Mouse (Mus musculus) T-helper 17 cell (primary cell): ENCODE measurements at regions not wholly inside any gene's neighbourhood (a gene's known extent, or its start where the extent isn't known, plus 50 kb on each side); places are given as distances from the start of the nearest gene placed in this dataset.

Source experiments
- in situ Hi-C, 2 experiments: fragments of 300-600 bp; cut with MboI, MseI; formaldehyde crosslinking; loops; 1 replicate in 1 of 2; 2 replicates in 1 of 2; pipeline ENCODE4 v1.15.1; 2025; ENCODE audit warnings: high pct_unique_total_duplicates in 2 of 2

DNA sequence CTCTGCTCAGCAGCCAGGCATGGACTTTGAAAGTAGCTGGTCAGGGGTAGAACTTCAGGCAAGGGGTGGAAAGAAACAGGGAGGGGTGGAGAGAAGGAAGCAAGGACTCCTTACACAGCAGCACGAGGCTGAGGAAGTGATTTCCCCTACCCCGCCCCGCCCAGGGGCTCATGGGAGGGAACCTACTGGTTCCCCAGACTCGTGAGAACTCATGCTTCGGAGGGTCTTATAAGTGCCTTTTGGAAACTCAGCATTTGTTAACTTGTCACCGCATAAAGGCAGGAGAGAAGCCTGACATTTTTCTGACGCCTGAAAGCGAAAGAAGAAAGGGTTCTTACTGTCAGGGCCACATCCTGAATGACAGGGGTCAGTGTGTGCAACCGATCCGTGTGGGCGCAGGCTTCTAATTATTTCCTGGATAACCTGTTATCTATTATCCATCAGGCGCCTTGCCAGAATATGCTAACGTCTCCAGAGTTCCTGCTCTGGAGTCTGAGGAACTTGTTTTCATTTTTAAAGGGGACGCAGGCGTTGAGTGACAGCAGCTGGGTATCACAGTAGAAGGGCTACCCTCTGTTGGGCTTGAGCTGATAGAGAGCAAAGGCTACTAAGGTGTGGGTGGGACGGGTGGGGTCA, 98.2 kb upstream of the Max start:
- in situ Hi-C loops = no loop called here

DNA sequence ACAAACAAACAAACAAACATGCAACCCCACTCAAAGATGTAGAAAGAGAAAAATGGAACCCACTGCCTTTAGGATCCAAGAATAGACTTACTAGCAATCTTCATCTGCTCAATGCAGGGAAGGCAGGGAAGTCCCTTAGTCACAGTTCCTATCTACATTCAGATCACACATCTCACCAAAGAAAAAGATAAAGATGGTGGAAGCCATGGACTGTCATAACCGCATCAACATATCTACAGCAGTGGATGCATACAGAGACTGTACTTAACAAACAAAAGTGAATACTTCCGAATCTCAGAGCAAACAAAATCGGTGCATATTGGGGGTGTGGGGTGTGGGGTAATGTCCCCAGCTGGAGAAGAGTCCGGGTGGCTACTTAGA, 97.7 kb upstream of the Max start:
- in situ Hi-C loops = loop anchor here (5.0 to 10.0 kb wide), 2 partner anchors 88 to 175 kb away; partner anchors contain the start of gene Fut8 (in 2 of the 2)

DNA sequence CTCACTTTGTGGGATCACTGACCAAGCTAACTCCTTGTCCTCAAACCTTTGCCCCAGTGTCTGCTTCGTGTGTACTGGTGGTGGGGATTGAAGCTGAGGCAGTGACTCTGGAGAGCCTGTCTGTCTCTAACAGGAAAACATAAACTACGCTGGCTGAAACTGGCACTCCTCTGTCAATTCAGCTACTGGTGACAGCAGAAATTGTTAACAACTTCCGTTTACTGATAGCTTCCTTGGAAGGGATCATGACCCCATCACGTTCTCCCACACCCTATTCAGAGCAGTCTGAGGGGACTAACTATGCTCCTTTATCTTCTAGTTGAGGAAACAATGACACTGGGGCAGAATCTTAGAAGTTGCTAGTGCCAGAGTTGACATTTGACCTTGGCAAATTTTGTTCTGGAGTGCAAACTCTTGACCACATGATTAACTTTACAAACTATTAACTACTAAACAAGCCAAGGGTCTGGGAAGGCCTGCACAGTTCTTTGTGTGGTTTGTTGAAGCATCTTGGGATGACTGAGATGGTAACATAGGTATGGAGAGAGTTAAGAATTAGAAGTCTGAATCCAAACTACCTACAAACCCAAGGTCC, 96.7 kb upstream of the Max start:
- in situ Hi-C loops = loop anchor here (5.0 to 10.0 kb wide), 2 partner anchors 89 to 176 kb away; partner anchors contain the start of gene Fut8 (in 2 of the 2)

DNA sequence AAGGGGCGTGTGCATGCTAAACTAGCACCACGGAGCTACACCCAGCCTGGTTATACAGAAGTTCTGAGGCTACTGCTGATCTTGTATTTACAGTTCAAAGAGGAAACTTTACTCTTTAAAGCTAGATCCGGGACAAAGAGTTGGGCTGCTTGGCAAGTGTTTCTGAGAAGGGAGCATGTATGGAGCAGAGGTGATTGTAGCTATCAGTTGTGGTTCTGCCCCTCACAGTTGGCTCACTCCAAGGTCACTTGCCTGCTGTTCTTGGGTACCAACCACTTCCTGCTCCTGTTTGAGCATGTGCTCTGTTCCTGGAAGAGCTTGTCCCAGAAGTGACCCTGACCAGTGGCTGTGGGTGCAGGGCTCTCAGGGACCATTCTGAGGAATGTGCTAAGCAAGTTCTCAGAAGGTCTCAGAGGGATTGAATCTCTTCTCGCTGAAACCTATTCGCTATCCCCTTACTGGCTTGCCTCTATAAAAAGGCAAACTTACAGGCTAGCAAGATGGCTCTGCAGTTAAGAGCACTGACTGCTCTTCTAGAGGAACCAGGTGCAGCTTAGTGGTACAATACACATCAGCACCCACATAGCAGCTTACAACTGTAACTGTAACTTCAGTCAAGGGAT, 94.9 kb upstream of the Max start:
- in situ Hi-C loops = loop anchor here (5.0 to 10.0 kb wide), 2 partner anchors 90 to 178 kb away; partner anchors contain the start of gene Fut8 (in 2 of the 2)

DNA sequence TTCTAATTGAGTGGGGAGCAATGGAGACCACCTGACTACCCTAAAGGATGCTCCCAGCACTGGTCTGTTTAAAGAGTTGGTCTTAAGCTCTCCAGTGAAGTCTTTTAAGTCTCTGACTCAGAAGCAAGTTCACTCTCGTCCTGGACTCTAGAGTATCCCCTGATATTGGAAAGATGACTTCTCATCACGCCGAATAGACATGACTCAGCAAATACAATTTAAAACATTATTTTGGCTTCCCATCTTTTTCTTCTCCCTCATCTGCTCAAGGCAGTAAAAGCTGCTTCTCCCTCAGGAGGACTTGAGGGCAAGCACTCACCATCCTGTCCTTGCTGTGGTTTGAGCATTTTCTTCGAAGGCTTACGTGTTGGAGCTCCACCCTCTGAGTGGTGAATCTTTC, 92.7 kb upstream of the Max start:
- in situ Hi-C loops = loop anchor here (5.0 to 10.0 kb wide), 2 partner anchors 93 to 180 kb away; partner anchors contain the start of gene Fut8 (in 2 of the 2)

DNA sequence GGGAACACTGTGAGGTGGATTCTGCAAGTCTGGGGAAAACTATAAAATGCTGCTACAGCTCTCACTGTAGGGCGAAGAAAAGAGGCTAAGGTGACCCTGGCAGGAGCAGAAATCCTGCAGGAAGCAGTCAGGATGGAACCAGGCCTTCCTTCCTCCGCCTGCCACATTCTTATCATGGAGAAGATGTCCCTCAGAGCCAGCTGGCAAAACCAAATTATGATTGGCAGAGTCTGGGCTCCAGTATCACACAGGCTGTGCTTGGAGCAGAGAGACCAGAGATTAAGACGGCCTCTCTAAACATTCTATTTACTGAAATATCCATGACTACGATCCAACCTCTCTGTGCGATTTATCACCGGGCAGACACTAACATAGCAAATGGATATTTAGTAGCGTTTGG, 92.2 kb upstream of the Max start:
- in situ Hi-C loops = loop anchor here (10.0 kb wide), 1 partner anchor 181 kb away; the partner anchor contains the start of gene Fut8 (in 2 of the 2)

DNA sequence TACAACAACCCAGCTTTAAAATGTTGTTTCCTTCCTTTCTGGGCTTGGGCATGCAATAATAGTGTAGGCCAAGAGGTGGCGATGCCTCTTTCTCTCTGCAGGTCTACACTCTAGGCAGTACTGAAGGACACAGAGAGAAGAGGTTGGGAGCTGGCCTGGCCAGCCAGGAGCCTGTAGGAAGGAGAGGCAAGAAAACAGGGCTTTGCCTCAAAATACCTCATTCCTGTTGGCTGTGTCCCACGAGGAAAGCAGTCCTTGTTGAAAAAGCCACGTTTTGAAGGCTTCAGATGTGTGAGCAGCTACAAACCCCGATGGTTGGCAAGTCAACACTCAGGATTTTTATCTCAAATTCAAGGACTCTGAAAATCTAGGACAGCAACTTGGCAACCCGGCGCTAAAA, 90.9 kb upstream of the Max start:
- in situ Hi-C loops = loop anchor here (10.0 kb wide), 1 partner anchor 182 kb away; the partner anchor contains the start of gene Fut8 (in 2 of the 2)

DNA sequence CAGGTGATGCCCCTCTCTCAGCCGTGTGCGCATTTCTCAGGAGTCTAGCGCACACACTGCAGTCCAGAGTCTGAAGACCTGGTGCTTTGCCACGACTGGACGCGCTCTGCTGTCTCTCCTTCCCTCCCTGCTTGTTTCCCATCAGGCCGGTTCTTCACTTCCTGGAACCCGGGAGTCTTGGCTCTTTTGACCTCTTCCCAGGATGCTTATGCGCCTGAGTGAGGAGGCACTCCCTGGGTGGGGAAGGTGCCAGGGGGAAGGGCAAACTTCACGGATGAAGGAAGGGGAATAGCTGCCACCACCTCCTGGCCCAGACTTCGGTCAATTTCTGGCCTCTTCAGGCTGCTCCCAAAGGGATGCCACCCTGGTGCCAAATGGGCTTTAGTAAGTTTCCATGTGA, 86.4 kb upstream of the Max start:
- in situ Hi-C loops = loop anchor here in 1 of 2 experiments (25.0 kb wide), 1 partner anchor 1189 kb away; the partner anchor contains the start of gene Gphn

DNA sequence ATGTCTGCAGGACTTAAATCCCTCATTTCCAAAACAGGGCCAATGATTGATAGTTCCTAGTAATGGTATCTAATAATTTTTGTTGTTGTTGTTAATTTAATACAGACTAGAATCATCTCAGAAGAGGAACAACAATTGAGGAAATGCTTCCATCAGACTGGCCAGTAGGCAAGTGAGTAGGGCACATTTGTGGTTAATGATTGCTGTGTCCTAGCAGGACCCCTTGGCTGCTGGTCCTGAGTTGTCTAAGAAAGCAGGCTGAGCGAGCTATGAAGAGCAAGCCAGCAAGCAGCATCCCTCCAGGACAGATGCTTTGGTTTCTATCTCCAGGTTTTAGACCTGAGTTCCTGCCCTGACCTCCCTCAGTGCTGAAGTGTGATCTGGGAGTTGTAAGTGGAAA, 85.3 kb upstream of the Max start:
- in situ Hi-C loops = loop anchor here in 1 of 2 experiments (25.0 kb wide), 1 partner anchor 1190 kb away; the partner anchor contains the start of gene Gphn

DNA sequence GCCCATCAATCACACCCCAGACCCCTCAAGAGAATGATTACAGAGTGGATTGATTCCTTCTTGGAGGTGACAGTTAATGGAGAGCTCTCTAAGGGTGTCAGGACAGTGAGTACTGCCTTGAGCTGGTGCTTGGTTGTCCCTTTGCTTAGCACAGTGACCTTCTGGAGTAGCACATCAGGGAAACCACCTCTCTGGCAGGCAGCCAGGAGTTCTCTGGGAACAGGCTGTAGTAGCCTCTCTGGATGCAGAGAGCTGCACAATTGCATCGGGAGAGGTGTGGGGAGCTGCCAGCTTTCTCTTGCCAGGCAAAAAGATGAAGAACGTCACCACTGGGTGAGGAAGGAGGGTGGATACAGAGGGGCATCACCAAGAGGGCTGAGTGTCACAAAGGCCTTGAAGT, 84.0 kb upstream of the Max start:
- in situ Hi-C loops = loop anchor here in 1 of 2 experiments (25.0 kb wide), 1 partner anchor 1191 kb away; the partner anchor contains the start of gene Gphn

DNA sequence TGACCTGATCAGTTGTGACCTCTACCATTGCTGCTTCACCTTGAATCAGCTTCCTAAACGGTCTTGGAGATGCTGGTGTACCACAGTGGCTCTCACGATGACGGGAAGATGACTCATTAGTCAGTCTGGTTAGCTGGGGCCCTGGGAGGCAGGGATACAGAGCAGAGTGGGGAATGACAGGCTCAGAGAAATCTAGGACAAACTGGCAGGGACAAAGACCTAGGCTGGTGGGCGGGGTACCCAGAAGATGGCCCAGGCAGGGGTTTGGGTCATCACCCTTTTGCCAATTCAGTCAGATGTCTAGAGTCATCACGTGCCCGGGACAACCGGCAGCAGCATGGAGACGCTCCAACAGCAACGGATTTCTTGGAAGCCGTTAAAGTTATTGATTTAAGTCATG, 83.4 kb upstream of the Max start:
- in situ Hi-C loops = loop anchor here in 1 of 2 experiments (25.0 kb wide), 1 partner anchor 1192 kb away; the partner anchor contains the start of gene Gphn

DNA sequence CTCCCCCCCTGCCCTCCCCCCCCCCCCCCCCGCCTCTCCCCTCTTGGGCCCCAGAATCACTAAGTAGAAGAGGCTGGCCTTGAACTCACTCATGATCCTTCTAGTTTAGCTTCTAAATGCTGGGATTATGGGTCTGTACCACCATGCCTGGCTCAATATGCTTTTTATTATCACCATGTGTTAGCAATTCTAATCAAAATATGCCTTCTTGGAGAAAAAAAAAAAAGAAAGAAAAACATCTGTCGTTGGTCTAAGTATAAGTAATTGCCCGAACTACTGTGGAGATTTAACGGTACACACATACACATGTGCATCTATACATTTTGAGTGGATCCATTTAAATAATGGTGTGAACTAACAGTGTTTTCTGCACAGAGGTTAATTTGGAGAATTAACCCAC, 80.4 kb upstream of the Max start:
- in situ Hi-C loops = loop anchor here in 1 of 2 experiments (25.0 kb wide), 1 partner anchor 1195 kb away; the partner anchor contains the start of gene Gphn

DNA sequence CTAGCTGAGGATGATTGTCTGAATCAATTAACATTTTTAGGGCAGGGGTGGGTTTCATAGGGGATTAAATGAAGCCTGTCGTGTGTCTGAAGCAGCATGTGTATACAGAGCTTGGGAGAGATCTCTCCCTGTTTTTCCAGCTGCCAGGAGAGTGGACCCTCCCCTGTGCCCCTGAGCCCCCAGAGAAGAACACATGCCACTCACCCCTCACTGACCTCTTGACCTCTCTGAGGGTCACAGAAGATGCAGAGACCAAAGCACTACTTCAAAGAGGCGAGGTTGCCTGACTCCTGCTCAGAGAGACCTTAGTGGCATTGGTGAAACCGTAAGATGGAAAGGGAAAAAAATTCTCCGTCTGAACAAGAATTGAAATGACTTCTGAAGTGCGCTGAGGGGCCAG, 79.1 kb upstream of the Max start:
- in situ Hi-C loops = loop anchor here in 1 of 2 experiments (25.0 kb wide), 1 partner anchor 1196 kb away; the partner anchor contains the start of gene Gphn

DNA sequence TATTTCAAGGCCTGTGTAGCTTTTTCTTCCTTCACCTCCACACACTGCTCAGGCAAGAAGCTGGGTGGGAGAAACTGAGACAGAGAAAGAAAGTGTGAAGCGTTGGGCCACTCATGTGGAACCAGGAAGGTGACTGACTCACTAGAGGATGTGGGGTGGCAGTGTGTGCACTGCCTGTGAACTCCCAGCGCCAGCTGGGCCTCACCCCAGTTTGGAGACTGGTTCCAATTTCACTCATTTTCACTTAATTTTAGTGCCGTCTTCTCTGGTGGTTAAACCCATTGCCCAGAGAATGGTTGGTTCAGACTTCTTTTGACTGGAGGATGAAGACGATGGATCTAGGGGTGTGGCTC, 77.9 kb upstream of the Max start:
- in situ Hi-C loops = loop anchor here in 1 of 2 experiments (10.0 to 25.0 kb wide), 2 partner anchors 1045 to 1197 kb away; partner anchors contain the start of gene Gphn

DNA sequence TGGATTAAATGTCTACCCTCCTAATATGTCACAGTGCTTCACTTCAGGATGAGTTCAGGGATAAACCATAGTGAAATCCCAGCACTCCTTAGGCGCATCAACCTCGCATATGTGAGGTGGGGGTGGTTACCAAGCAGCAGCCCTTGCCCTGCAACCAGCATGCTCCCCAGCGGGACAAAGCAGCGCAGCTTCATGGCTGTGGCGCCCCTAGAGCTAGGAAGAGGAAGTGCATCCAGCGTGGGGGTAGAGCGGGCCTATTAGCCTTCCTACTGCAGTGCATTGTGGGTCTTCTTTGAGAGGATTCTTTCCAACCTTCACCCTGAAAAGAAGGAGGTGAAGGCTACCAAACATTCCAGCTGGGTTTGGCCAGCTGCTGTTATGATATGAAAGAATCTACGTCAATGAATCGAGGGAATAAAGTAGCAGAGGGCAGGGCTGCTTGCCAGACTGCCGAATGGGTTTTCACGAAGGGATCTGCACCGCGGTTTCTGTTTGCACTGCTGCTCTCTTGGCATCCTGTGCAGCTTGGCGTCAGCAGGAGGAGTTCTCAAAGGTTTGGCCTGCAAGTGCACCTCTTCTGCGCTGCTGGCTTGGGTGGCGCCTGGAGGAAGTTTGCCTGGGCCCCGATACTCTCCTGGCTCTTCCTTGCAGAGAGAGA, 77.4 kb upstream of the Max start:
- in situ Hi-C loops = loop anchor here in 1 of 2 experiments (10.0 to 25.0 kb wide), 2 partner anchors 1045 to 1198 kb away; partner anchors contain the start of gene Gphn

DNA sequence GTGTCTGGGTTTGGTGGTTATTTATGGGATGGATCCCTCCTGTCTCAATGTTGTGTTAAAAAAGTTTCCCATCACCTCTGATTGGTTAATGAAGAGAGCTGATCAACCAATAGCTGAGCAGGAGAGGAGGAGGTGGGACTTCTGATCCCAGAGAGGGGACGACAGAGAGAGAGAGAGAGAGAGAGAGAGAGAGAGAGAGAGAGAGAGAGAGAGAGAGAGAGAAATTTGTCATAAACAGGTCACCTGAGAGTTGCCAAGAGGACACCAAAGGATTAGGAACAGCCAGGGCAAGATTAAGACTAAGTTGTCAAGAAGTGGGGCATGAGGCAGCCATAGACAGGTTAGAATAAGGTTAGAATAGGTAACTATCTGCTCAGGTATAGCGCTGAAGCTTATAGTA, 73.7 kb upstream of the Max start:
- in situ Hi-C loops = loop anchor here in 1 of 2 experiments (10.0 to 25.0 kb wide), 2 partner anchors 1049 to 1202 kb away; partner anchors contain the start of gene Gphn

DNA sequence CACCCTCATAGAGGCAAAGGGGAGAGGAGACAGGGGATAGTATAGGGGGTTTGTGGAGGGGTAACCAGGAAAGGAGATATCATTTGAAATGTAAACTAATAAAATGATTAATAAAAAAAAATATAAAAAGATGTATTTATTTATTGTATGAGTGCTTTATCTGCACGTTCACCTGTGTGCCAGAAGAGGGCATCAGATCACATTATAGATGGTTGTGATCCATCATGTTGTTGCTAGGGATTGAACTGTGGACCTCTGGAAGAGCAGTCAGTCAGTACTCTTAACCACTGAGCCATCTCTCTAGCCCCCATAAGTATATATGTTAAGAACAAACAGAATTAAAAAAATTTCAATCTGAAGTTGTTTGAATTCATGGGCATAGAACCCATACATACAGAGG, 69.4 kb upstream of the Max start:
- in situ Hi-C loops = loop anchor here in 1 of 2 experiments (10.0 to 25.0 kb wide), 2 partner anchors 1053 to 1206 kb away; partner anchors contain the start of gene Gphn

DNA sequence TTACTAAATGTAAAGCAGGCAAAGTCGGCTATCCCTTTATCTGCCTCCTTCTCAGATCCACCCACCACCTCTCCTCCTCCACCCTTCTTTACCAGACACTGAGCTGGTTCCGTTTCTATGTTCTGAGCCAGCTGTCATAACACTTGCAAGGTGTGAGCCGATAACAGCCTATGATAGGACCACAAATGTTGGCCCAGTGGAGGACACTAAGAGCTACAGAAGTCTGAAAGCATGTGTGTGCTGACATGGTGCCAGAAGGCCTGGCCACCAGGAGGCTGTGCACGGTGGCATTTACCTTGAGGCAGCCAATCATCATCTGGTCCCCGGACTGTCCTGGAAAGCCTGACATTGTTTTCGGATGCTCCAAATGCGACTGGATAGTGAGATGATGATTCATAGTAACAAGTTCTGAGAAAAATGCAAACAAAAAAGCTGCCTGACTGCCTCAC, 63.5 kb upstream of the Max start:
- in situ Hi-C loops = loop anchor here in 1 of 2 experiments (25.0 kb wide), 1 partner anchor 1212 kb away; the partner anchor contains the start of gene Gphn

DNA sequence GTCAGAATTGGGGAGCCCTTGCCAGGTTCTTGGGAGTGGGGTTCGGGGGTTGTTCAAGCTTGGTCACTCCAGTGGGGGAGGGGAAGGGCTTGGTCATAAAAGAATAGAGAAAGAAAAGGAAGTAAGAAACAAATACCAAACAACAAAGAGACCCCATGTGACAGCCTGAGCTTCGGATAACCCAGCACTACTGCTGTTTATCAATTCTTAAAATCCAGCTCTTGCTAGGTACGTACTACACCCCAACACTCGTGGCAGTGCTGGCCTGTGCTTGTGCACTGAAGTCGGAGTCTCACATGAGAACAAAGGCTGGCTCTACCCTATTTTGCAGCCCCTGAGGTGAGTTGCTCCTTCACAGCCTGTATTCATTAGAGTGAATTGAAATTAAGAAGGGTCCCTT, 60.5 kb upstream of the Max start:
- in situ Hi-C loops = no loop called here

DNA sequence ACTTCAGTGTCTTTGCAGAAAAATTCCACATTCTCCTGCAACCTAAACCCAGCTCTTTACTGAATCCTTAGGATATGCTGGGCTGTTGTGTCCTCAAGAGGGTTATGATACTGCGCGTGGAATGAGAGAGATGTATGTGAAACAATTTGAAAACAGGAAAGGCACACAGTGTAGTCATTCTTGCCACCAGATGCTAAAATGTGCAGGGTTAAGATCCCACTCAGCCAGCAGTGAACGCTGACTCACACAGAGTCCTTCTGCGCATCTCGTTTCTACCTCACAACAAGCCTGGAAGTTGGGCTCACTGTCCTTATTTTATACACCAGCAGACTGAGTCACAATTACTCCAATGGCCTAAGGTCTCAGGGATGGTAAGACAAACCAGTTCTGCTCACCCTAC, 59.9 kb upstream of the Max start:
- in situ Hi-C loops = no loop called here
